Mouse (Mus musculus): ENCODE results near the gene Padi3. TPM values are rescaled to one million over a fixed set of nuclear protein-coding genes. Genes with fewer than 3 reads are reported as not detected.
A peak's percentile ranks its signal among the peaks of the same experiment; 100 is the strongest.

Gene Padi3
- total and polyA plus RNA-seq, 2 experiments, result not detected

DNA sequence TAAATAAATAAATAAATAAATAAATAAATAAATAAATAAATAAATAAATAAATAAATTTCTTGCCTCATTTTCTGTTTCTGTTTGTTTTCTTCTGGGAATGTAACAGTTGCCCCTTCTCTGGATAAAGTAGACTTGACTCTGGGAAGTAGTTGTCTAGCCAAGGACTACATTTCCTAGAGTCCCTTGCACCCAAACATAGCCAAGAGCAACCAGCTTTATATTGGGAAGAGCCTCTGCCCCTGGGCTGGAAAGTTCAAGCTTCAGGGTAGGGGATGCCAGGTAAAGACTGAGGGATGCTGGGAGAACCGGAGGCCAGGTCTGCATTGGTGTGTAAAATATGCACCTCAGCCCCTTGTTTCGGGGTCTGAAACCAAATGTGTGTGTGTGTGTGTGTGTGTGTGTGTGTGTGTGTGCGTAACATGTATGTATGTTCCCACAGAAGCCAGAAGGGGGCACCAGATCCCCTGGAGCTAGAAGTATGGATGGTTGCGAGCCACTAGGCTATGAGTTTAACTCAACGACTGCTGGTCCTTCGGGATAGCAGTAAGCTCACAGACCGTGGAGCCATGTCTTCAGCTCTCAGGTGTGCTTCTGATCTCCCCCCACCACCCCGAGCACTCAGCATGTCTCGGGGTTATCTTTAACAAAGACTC, 26.0 kb downstream of the Padi3 start:
- Histone ChIP-seq H3K79me2 (ENCODE audit: control insufficient read depth, insufficient read depth, low read length) (no peaks in the 10 kb centered on the region), H3K4me1 (ENCODE audit: control insufficient read depth, insufficient read depth, low read length) (no peaks in the 10 kb centered on the region), H3K36me3 (ENCODE audit: control insufficient read depth, insufficient read depth, low read length) (no peaks in the 10 kb centered on the region), H3K27me3 (ENCODE audit: control insufficient read depth, insufficient read depth, low read length) (no peaks in the 10 kb centered on the region), H3K27ac (replicated peaks; ENCODE audit: insufficient read depth, low read depth, low read length) (no peak overlapping the region), H3K4me3 (ENCODE audit: insufficient read depth, low read depth, low read length) (no peak overlapping the region), H3K9ac (ENCODE audit: low read depth, low read length) (no peak overlapping the region)
- DNase-seq (ENCODE audit: extremely low read depth, low read depth, low spot score), result no peak
- no peak for TF ChIP-seq CTCF (IDR thresholded peaks at IDR 0.05; ENCODE audit: low read depth, low read length)
- TF ChIP-seq POLR2A (IDR thresholded peaks at IDR 0.05; ENCODE audit: extremely low read depth, insufficient read depth, low read length), result no peak
- WGBS, result 94% methylated on average over 9 of the region's 9 CpGs

DNA sequence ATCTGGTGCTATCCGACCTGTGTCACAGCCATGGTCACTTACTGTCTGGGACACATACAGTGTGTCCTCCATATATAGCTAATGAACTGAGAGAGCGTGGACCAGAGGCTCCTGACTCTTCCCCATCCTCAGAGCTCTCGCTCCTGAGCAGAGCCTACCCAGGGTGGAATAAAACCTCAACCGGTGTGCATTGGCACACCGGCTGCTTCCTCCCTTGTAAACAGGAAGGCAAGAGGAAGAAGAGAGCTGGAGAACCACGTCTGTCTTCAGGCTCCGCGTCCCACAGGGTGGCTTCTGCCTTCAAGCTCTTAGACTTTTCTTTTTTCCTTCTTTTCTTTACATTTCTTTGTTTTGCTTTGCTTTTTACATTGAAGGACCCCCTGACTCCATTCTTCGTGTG, 27.6 kb downstream of the Padi3 start:
- Histone ChIP-seq H3K36me3 (ENCODE audit: control insufficient read depth, insufficient read depth, low read length) (no peaks in the 10 kb centered on the region), H3K4me1 (ENCODE audit: control insufficient read depth, insufficient read depth, low read length) (no peaks in the 10 kb centered on the region), H3K27ac (replicated peaks; ENCODE audit: insufficient read depth, low read depth, low read length) (no peak overlapping the region), H3K27me3 (ENCODE audit: control insufficient read depth, insufficient read depth, low read length) (no peaks in the 10 kb centered on the region), H3K4me3 (ENCODE audit: insufficient read depth, low read depth, low read length) (no peak overlapping the region), H3K9ac (ENCODE audit: low read depth, low read length) (no peak overlapping the region), H3K79me2 (ENCODE audit: control insufficient read depth, insufficient read depth, low read length) (no peaks in the 10 kb centered on the region)
- no peak for DNase-seq (ENCODE audit: extremely low read depth, low read depth, low spot score)
- 86% methylated on average over 9 of the region's 9 CpGs for WGBS
- TF ChIP-seq CTCF (IDR thresholded peaks at IDR 0.05; ENCODE audit: low read depth, low read length), result no peak
- TF ChIP-seq POLR2A (IDR thresholded peaks at IDR 0.05; ENCODE audit: extremely low read depth, insufficient read depth, low read length), result no peak

DNA sequence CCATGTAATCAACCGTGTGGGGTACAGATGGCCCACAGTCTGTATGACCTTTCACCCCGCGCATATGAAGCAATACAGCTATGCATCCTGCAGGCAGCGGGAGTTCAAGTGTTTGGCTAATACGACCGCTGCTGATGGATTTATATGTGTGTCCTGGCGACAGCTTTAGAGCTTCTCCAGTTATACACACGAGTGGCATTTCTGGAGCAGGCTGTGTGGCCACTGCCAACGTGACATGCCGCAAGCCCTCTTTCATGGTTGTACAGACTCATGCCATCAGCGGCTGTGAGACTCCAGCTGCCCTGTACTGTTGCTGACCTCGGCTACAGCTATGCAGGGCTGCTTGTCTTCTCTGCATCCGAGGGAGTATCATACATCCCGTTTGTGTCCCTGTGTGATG, 29.9 kb downstream of the Padi3 start:
- TF ChIP-seq POLR2A (IDR thresholded peaks at IDR 0.05; ENCODE audit: extremely low read depth, insufficient read depth, low read length) (no peak), CTCF (IDR thresholded peaks at IDR 0.05; ENCODE audit: low read depth, low read length) (no peak)
- no peak overlapping the region for H3K4me3 ChIP-seq (ENCODE audit: insufficient read depth, low read depth, low read length)
- WGBS, result 60% methylated on average over 14 of the region's 14 CpGs
- H3K36me3 ChIP-seq (ENCODE audit: control insufficient read depth, insufficient read depth, low read length), result no peaks in the 10 kb centered on the region
- no peaks in the 10 kb centered on the region for H3K4me1 ChIP-seq (ENCODE audit: control insufficient read depth, insufficient read depth, low read length)
- no peak for DNase-seq (ENCODE audit: extremely low read depth, low read depth, low spot score)
- H3K27ac ChIP-seq (replicated peaks; ENCODE audit: insufficient read depth, low read depth, low read length), result no peak overlapping the region
- H3K9ac ChIP-seq (ENCODE audit: low read depth, low read length), result no peak overlapping the region
- no peaks in the 10 kb centered on the region for H3K27me3 ChIP-seq (ENCODE audit: control insufficient read depth, insufficient read depth, low read length)
- H3K79me2 ChIP-seq (ENCODE audit: control insufficient read depth, insufficient read depth, low read length), result no peaks in the 10 kb centered on the region

DNA sequence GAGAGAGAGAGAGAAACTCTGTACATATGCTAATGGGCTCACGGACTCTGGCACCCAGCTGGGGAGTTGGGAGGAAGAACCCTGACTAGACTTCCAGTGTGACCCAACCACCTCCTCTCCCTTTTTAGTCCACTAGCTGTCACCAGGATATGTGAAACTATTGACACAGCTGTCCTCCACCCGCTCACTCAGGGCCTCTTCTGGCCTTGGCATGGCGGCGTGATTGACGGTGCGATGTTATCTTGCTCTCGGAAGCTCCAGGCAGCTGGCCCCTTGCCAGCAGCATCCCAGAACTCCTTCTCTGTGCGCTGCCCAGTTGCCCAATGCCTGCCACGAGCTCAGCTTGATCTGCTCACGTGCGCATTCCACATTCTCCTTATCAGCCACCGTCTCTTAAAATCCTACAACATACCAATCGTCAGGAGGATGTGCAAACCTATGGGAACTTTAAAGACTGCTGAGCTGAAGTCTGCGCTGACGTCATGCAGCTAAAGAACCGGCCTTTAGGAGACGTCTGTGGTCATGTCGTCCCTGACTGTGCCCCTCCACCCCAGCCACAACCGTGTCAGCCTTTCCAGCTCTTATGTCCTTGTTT, 30.5 kb downstream of the Padi3 start:
- no peak for TF ChIP-seq POLR2A (IDR thresholded peaks at IDR 0.05; ENCODE audit: extremely low read depth, insufficient read depth, low read length)
- Histone ChIP-seq H3K4me3 (ENCODE audit: insufficient read depth, low read depth, low read length) (no peak overlapping the region), H3K4me1 (ENCODE audit: control insufficient read depth, insufficient read depth, low read length) (no peaks in the 10 kb centered on the region), H3K27ac (replicated peaks; ENCODE audit: insufficient read depth, low read depth, low read length) (no peak overlapping the region), H3K9ac (ENCODE audit: low read depth, low read length) (no peak overlapping the region), H3K79me2 (ENCODE audit: control insufficient read depth, insufficient read depth, low read length) (no peaks in the 10 kb centered on the region), H3K27me3 (ENCODE audit: control insufficient read depth, insufficient read depth, low read length) (no peaks in the 10 kb centered on the region), H3K36me3 (ENCODE audit: control insufficient read depth, insufficient read depth, low read length) (no peaks in the 10 kb centered on the region)
- WGBS, result 10% methylated on average over 19 of the region's 19 CpGs
- DNase-seq (ENCODE audit: extremely low read depth, low read depth, low spot score), result peak; percentile 6

DNA sequence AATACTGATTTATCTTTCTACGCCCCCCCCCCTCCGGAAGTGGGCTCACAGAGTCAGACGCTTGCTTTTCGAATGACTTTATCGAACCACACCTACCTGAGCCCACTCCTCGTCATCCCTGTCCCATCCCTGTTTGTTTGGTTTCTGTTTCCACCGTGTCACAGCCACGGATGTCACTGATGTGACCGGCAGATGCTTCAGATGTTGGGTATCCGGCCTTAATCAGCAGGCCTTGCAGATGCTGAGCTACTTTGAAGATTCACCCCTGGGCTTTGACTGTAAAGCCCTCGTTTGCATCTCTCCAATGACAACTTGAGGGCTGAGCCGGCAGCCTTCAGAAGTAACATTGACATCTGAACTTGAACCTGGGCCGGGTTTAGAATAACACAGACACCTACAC, 33.8 kb downstream of the Padi3 start:
- no peaks in the 10 kb centered on the region for H3K4me1 ChIP-seq (ENCODE audit: control insufficient read depth, insufficient read depth, low read length)
- H3K36me3 ChIP-seq (ENCODE audit: control insufficient read depth, insufficient read depth, low read length), result no peaks in the 10 kb centered on the region
- no peaks in the 10 kb centered on the region for H3K27me3 ChIP-seq (ENCODE audit: control insufficient read depth, insufficient read depth, low read length)
- TF ChIP-seq POLR2A (IDR thresholded peaks at IDR 0.05; ENCODE audit: extremely low read depth, insufficient read depth, low read length) (no peak), CTCF (IDR thresholded peaks at IDR 0.05; ENCODE audit: low read depth, low read length) (no peak)
- 77% methylated on average over 13 of the region's 13 CpGs for WGBS
- H3K79me2 ChIP-seq (ENCODE audit: control insufficient read depth, insufficient read depth, low read length), result no peaks in the 10 kb centered on the region
- H3K27ac ChIP-seq (replicated peaks; ENCODE audit: insufficient read depth, low read depth, low read length), result no peak overlapping the region
- no peak overlapping the region for H3K4me3 ChIP-seq (ENCODE audit: insufficient read depth, low read depth, low read length)
- no peak for DNase-seq (ENCODE audit: extremely low read depth, low read depth, low spot score)
- H3K9ac ChIP-seq (ENCODE audit: low read depth, low read length), result no peak overlapping the region

DNA sequence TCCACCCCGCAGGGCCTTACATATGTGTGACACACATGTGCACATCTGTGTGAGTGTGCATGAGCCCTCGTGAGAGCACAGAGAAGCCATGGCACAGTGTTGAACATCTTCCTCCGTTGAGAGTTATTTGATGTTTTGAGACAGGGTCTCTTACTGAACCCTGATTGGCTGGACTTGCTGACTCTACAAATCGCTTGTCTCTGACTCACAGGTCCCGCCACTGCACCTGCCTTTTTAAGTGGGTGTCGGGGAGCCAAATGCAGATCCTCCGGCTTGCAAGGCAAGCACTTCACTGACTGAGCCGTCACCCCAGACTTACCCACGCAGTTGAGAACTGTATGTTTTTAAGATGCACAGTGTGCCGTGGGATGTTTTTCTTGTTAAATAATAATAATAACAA, 34.6 kb downstream of the Padi3 start:
- no peaks in the 10 kb centered on the region for H3K4me1 ChIP-seq (ENCODE audit: control insufficient read depth, insufficient read depth, low read length)
- H3K27me3 ChIP-seq (ENCODE audit: control insufficient read depth, insufficient read depth, low read length), result no peaks in the 10 kb centered on the region
- no peak for TF ChIP-seq POLR2A (IDR thresholded peaks at IDR 0.05; ENCODE audit: extremely low read depth, insufficient read depth, low read length)
- no peak for TF ChIP-seq CTCF (IDR thresholded peaks at IDR 0.05; ENCODE audit: low read depth, low read length)
- no peak for DNase-seq (ENCODE audit: extremely low read depth, low read depth, low spot score)
- no peak overlapping the region for H3K4me3 ChIP-seq (ENCODE audit: insufficient read depth, low read depth, low read length)
- H3K9ac ChIP-seq (ENCODE audit: low read depth, low read length), result no peak overlapping the region
- no peak overlapping the region for H3K27ac ChIP-seq (replicated peaks; ENCODE audit: insufficient read depth, low read depth, low read length)
- H3K36me3 ChIP-seq (ENCODE audit: control insufficient read depth, insufficient read depth, low read length), result no peaks in the 10 kb centered on the region
- 91% methylated on average over 10 of the region's 10 CpGs for WGBS
- H3K79me2 ChIP-seq (ENCODE audit: control insufficient read depth, insufficient read depth, low read length), result no peaks in the 10 kb centered on the region
